Mouse (Mus musculus) lung, postnatal 10 days (tissue): ENCODE results near the gene Dclre1a.

Source experiments
- DNase-seq: peaks from one replicate; pipeline ENCODE4 v3.0.0; 2021

The Dclre1a gene

DNA sequence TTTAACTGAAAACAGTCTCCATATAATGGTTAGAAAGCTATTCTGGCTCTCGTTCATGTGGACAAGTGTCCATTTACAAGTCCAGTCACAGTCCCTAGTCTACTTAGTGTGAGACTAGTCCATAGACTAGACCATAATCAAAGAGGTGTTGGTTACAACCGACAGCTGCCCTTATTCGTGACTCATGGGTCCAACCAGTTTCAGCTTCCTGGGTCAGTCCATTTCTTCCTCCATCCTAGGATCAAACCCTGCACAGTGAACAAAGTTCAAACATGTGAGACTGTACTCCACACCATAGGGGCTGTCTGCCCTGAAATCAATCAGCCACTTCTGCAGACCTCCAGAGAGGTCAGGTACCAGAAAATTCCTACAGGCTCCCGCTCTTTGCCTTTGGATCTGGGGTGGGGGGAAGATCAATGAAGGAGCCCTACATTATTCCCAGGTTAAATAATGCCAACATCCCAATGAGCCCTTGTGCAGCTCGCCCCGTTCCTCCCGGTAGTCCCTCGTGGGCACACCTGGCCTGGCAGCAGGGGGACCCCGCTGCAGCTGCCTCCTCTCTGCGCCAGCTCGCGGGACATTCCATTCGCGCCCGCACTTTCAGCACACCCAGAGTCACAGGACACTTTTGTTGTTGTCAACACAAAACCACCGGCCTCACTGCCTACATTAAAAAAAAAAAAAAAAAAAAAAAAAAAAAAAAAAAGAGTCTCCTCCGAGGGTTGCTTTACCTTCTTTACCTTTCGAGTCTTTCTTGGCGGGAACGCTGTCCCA is at the start of gene Dclre1a:
Gene Dclre1a, minus strand, starts transcription at position 767 of the 774 bp plus-strand sequence.
- peak; percentile 78 for DNase-seq

DNA sequence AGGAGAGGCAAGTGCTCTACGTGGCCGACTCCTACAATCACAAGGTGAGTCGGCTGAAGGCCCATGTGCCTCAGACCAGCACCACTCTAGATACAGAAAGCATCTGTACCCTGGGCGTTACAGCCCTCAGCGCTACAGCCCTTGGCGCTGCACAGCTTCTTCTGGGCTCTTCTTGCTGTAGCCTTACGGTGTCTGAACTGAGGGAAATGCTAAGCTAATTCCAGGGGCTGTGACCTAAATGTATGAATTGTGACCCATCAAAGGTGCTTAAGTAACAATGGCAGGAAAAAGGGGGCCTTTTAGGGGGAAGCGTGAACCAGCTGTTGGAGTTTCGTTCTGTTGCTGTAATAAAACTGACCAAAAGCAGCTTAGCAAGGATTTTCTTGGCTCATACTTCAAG is 44.5 kb upstream of the Dclre1a start:
- DNase-seq, result no peak

DNA sequence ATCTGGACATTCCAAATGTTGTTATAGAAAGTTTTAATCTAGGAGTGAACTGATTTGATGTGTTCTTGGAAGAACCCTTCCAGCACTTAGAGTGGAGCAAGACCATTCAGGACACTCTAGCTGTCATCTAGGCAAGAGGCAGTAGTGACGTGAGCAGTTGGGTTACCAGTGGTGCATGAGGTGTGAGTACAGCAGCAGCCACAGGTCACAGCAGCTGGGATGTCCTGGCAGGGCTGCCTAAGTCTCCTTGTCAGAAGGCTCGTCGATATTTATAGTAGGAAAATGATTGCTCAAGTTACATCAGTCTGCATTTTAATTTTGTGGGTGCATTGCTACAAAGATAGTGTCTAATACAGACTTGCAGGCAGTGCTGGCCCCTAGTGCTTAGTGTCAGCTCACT is 42.2 kb upstream of the Dclre1a start:
- no peak for DNase-seq

DNA sequence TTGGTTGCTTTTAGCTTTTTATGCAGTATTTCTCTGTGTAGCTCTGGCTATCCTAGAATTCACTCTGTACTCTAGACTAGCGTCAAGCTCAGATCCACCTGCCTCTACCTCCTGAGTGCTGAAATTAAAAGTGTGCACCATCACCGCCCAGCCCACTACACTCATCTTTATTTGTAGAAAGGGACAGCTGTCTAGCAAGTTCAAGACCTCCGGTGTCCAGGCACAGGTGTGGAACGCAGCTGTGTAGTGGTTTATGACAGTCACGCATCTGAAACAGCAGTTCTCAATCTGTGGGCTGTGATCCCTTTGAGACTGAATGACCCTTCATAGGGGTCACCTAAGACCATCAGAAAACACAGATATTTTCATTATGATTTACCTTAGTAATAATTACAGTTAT is 41.4 kb upstream of the Dclre1a start:
- no peak for DNase-seq

DNA sequence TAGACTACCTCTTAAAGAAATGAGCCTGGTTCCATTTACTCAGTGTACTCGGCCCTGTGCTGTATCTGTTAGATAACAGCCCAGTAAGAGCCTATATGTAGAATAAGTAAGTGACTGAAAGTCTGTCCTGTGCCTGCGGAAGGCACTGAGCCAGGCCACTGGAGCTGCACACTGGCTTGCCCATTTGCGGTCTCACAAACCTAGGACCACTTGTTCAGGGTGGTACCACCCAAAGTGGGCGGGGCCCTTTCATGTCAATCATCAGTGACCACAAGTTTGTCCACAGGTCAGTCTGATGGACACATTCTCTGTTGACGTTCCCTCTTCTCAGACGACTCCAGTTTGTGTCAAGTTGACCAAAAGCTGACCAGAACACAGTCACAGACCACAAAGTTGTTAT is 41.0 kb upstream of the Dclre1a start:
- no peak for DNase-seq

DNA sequence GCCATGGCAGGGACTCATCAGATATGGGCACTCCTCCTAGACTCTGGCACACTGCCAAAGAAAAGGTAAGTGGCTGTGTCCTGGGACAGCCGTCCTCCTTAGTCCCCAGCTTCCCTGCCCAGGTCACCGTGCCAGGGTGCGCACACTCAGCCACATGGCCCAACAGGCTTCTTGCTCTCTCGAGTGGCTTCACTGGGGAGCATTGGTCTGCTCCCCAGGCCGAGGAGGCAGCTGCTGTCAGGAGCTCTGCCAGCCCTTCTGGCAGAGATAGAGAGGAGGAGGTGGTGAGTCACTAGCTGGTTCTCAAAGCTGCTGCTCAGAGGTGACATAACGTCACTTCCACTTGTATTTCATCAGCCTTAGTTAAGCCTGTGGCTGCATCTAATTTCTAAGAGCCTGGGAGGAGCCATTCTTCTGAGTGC is 40.2 kb upstream of the Dclre1a start:
- peak; percentile 72 for DNase-seq

DNA sequence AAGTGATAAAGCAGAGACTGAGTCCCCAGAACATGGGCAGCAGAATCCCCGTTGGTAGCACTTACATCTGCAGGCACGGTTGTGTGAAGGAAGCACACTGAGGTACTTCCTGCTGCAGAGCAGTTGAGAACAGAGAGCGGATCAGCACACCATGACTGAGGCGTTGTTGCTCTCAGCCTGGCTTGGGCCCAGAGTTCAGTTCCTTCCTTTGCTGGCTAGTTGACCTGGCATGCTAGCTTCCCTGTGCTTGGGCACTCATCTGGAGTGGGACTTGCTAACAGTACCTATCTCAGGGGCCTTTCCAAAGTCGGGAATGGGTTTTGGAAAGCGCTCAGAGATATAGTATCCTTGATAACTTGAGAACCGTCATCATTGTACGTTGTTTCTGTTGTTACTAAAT is 38.3 kb upstream of the Dclre1a start:
- DNase-seq, result no peak

DNA sequence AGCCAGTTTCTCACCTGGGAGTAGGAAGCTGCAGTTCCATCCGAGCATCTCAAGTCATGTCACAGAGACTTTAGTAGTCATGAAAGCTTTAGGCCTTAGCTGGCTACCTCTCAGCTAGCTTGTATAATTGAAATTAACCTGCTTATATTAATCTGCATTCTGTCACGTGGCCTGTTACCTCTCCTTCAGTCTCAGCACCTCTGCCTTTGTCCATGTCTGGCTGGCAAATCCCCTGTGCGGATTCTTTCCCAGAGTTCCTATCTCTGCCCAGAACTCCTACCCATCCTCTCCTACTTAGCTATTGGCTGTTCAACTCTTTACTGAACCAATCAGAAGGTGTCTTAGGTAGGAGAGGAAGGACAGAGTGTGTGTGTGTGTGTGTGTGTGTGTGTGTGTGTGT is 36.3 kb upstream of the Dclre1a start:
- no peak for DNase-seq

DNA sequence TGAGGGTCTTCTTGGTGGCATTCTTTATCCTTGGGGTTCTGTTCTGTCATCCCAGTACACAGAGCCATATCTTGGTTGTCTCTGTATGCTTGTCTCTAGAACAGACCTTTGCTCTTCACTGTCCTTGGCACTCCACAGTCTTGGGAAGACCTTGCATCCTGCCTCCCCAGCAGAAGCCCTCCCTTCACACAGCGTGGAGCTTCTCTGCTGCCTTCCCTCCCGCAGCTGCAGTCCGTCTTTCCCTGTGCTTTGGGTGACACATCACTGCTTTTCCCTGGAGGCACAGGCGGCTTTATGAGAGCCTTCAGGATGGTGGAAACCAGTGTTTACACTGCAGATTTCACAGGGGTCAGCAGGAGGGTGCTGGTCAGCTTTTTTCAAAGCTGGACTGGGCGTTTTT is 35.8 kb upstream of the Dclre1a start:
- DNase-seq, result peak; percentile 64

DNA sequence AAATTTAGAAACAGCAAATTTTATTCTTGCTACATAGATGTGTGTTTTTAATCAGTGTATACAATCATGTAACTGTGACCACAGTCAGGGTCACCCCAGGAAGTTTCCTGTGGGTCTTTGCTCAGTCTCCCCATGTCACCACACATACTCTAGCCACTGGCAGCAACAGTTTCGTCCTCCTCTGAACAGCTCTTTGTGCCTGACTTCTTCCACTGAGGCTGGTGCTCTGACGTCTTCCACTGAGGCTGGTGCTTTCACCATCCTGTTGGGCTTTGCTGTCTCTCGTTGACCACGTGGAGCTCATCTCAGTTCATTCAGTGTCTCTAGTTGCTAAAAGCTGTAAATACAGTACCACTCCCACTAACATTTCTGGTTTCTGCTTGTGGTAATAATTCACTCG is 34.0 kb upstream of the Dclre1a start:
- no peak for DNase-seq

DNA sequence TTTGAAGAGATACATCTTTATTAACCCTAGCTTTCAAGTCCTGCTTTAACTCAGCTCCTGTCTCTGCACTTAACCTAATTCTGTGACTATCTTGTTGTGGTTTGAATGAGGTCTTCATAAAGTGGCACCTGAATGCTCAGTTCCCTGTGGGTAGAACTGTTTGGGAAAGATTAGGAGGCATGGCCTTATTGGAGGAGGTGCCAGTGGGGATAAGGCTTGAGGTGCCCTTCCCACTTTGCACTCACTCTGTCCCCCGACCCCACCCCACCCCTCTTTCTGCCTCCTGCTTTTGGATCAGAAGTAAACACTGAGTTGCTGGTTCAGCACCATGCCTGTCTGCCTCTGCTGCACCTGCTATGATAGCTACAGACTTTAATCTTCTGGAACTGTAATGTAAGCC is 29.8 kb upstream of the Dclre1a start:
- DNase-seq, result no peak

DNA sequence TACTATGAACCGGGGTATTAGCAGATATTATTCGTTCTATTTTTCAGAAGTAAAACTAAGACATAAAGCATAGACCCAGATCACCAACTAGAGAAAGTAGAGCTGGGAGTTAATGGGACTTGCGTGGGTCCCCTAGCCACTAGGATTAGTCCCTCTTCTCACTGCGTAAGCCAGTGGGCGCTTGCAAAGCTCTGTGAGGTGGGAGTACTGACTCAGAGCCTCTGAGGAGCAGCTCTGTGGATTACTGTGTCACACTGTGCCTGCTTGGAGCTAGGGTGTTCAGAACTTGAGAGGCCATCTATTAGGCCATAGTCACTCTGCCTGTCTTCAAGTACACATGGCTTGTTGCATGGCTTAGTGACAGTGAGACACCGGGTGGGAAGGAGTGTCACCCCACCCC is 25.2 kb upstream of the Dclre1a start:
- DNase-seq, result no peak

DNA sequence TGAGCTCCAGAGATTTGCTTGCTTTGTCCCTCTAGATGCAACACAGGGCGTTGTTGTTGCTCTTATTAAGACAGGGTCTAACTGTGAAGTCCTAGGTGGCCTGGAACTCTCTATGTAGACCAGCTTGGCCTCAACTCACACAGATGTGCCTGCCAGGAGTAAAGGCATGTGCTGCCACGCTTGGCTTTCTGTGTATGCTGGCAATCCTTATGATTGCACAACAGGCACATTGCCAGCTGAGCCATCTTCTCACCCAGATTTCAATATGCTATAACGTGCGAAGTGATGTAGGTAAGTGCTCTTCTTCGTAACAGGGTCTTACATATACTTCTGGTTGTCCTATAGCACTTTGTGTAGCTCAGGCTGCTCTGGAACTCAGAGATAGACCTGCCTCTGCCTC is 23.9 kb upstream of the Dclre1a start:
- no peak for DNase-seq

DNA sequence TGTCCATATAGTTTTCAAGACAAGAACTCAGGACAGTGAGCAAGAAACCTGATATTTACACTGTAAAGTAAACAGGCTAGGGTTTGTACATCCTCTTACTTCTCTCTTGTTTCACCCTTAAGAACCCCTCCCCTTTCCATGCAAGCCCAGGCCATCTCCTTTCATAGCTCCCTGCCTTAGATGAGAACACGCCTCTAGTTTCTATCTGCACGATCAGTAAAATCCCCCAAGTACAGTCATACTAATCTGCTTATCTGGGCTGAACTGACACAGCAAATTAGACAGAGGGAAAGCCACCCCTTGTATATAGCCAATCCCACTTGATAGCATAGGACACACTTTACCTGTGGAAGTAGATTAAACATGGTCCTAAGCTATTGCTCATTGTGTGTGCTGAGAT is 23.2 kb upstream of the Dclre1a start:
- DNase-seq, result no peak

DNA sequence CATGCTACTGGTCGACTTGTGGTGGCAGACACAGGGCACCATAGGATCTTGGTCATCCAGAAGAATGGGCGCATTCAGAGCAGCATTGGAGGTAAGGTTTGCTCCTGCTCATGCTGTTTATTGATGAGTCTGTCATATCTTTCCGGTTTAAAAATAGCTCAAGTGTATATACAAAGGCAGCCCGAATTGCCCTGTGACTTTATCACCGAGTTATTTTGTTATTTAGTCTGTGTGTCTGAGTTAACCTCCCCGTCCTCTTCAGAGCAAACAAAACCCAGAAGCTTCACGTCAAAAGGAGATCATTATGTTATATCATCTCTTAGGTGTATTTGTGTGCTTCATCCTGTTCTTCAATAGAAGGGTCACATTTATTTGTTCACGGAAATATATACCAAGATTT is 22.8 kb upstream of the Dclre1a start:
- DNase-seq, result no peak

DNA sequence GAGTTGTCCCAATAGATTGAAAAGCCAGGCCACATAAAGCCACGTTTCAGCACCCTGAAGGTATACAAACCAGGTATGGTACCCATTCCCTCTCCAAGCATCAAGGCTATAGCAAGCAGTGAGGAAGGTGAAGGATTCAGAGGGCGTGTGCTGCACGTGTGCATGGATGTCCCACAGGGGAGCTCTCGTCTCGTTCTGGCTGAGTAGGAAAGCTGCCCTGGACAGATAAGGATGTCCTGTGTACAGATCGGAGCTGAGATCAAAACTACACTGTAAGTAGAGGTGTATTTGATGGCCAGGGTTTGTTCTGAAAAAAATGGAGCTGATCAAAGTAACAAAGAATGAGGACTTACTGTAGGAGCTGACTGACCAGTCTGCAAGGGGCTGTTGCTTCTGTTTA is 18.9 kb upstream of the Dclre1a start:
- DNase-seq, result peak; percentile 33

DNA sequence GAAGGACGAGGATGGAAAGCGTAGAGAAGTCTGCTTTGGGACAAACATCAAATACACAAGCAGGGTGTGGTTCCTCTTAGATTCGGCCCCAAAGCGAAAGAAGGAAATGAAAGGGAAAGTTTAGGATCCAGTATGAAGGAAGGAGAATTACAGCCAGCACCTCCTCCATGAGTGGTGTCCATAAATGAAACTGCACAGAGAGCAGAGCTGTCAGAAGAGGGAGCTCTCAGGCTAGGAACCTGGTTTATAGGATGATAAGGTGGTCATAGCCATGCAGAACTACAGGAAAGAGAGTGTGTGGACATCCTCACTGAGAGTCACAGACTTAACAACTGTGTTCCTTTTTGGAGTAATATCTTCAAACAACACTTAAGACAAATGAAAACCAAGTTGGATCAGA is 18.0 kb upstream of the Dclre1a start:
- DNase-seq, result peak; percentile 87

DNA sequence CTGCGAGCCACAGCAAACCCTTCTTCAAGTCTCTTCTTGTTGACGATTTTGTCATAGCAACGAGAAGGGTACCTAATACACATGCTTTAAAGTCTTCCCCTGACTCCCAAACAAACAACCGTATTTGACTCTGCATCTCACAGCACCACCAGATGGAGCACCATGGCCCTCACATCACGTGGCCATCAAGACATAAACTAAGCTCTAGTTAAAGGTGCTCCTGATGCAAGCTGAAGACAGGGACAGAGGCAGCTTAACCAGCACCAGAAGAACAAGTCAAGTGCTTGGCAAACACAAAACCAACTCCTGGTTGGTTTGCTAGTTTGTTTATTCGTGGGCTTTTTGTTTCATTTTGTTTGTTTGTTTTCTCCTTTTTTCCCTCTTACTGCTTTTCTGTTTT is 17.3 kb upstream of the Dclre1a start:
- DNase-seq, result peak; percentile 44

DNA sequence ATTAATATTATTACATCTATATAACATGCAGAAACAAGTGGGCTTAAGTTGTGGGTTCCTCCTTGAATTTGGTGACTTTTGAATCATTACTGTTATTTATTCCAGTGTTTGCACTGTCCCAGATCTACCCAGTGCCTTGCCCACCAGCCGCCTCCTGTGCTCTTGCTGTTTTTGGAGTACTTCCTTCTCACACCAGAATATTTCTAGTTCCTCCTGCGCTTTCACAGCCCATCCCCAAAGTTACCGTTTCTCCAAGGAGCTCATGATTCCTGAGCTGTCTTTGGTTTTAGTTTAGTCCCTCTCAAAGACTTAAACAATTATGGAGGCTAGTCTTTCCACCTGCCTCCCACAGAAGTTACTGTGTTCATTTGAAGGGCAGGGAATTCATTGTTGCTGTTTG is 15.4 kb upstream of the Dclre1a start:
- DNase-seq, result no peak

DNA sequence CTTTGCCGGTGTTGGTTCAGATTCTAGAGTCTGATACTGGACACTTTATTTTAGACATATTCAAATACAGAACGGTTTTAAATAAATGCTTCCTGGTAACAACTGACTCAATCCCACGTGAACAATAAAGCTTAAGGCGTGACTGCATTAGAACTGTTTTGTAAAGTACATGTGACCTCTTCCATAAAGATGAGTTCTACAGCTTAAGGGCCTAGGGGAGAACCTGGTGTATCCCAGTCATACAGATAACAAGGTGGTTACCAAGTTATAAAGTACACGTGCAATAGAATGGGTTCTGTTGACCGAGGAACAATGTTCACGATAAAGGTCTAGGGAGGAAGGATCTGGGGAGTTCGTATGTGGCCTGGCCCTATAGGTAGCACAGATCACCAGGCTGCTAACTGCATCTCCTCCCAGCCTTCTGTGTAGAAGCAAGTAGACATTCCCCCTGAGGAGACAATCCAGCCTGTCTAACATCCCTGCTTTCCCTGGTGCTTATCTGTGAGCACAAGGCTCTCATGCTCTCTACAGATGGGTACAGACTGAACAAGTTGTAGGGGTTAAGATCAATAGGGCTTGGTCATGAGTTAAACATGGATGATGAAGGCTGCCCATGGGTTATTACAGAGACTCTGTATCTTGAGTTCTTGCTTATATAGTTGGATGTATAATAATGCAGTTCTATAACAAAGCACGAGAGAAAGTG is 14.6 kb upstream of the Dclre1a start:
- no peak for DNase-seq

DNA sequence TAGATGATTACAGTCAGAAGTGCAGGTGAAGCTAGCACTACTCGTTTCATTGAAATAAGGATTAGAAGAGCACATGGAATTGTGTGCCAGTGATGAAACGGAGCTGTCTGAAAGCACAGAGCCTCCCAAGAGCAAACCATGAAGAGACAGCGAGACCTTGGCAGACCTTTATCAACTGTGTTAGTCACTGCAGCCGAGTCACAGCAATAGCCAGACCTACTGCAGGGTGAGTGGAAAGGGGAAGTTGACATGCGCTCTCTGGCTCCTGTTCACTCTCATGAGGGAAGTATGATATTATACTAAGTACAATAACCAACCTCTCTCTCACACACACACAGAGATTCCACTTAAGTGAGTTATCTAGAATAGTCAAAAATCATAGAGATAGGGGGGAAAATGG is 8.0 kb upstream of the Dclre1a start:
- no peak for DNase-seq

DNA sequence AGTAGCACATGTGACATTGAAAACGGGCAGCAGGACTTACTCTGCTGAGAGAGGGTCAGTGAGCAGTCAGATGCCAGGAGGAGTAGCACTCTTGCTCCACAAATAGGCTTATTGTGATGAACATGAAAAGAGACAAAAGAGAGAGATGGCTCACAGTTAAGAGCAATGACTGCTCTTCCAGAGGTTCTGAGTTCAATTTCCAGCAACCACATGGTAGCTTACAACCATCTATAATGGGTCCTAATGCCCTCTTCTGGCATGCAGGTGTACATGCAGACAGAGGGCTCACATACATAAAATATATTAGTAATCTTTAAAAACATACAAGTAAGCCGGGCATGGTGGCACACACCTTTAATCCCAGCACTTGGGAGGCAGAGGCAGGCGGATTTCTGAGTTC is 5.2 kb upstream of the Dclre1a start:
- no peak for DNase-seq

DNA sequence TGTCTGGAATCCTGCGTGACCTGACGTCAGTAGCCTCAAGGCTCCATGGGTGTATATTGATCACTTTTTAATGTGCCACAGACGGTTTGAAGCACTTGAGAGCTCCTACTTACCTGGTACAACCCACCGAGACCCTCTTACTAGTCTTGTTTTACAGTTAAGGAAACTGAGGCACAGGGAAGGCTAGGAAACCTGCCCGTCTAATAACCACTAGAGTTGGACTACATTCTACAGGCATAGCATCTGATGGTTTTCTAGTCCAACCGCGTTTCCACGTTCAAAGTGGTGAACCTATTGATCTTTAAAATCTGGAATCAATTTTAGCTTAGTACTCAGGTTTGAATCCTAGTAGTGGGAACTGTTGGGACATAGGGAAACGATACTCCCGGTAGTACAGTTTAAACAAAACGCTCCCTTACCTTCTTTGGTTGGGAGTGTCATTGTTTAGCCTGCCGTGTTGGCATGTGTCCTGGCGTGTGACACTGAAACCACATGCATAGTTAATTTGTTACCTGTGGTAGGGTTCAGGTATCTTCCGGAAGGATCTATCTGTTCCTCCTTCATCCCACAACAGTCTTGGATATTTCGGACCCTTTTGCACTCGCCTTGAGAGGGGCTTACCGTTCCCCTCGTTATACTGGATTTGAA is 1.1 kb upstream of the Dclre1a start:
- DNase-seq, result no peak
